Mouse (Mus musculus) gastrocnemius, adult 2 months (tissue): ENCODE data around the gene Wasf3. TPM values are rescaled to one million over a fixed set of nuclear protein-coding genes. Genes with fewer than 3 reads are reported as not detected.

Experiments used
- DNase-seq: peaks from one replicate; pipeline ENCODE4 v3.0.0; 2022
- H3K27ac ChIP-seq: fragments of 200-600 bp; 2 replicates; pipeline ENCODE4 v1.8.1; 2022; ENCODE audit warnings: mild to moderate bottlenecking
- H3K4me3 ChIP-seq: fragments of 200-600 bp; 2 replicates; pipeline ENCODE4 v1.8.1; 2022; ENCODE audit warnings: mild to moderate bottlenecking, moderate library complexity
- CTCF ChIP-seq: fragments of 200-600 bp; IDR thresholded peaks from 2 replicates; pipeline ENCODE4 v1.8.1; 2022; ENCODE audit warnings: antibody characterized with exemption, mild to moderate bottlenecking, moderate library complexity
- intact Hi-C: fragments of 180-260 bp; cut with DNase I; formaldehyde crosslinking; loops from one replicate; pipeline ENCODE4 v1.15.1; 2025
- total RNA-seq, 2 experiments: library from RNA; stranded (reverse); gene quantifications; 2 replicates each; pipeline ENCODE4 v1.2.3; 2021

Gene Wasf3
- total RNA-seq, 2 experiments from 2014 or later, result 0.64 to 0.92 TPM

GRCm38 (mm10) chr5:146432476-146432875, 47.7 kb downstream of the Wasf3 start:
- no peak overlapping the region for H3K4me3 ChIP-seq
- no peak for TF ChIP-seq CTCF
- no peak overlapping the region for H3K27ac ChIP-seq
- intact Hi-C loops, result no loop called here
- DNase-seq, result no peak

- Histone ChIP-seq H3K4me3 (no peak overlapping the region), H3K27ac (no peak overlapping the region)
- DNase-seq, result no peak
- intact Hi-C loops, result no loop called here
- no peak for TF ChIP-seq CTCF
Measured at GRCm38 (mm10) chr5:146435316-146435715, 50.5 kb downstream of the Wasf3 start.

GRCm38 (mm10) chr5:146436796-146437195, 52.0 kb downstream of the Wasf3 start:
- no peak overlapping the region for H3K4me3 ChIP-seq
- no peak overlapping the region for H3K27ac ChIP-seq
- intact Hi-C loops, result no loop called here
- no peak for DNase-seq
- TF ChIP-seq CTCF, result no peak

- no peak overlapping the region for H3K27ac ChIP-seq
Measured at GRCm38 (mm10) chr5:146439152-146439781, 54.5 kb downstream of the Wasf3 start.

GRCm38 (mm10) chr5:146440273-146440672, 55.5 kb downstream of the Wasf3 start:
- DNase-seq, result no peak
- peak; percentile 2; the same call in 1 of the 2 replicates for TF ChIP-seq CTCF
- Histone ChIP-seq H3K4me3 (no peak overlapping the region), H3K27ac (no peak overlapping the region)
- intact Hi-C loops, result no loop called here

More at GRCm38 (mm10) chr5:146439152-146439781, 54.5 kb downstream of the Wasf3 start:
- DNase-seq, result no peak
- H3K4me3 ChIP-seq, result no peak overlapping the region
- intact Hi-C loops, result no loop called here
- TF ChIP-seq CTCF, result no peak

- no peak overlapping the region for H3K27ac ChIP-seq
- H3K4me3 ChIP-seq, result no peak overlapping the region
- DNase-seq, result no peak
- intact Hi-C loops, result no loop called here
- no peak for TF ChIP-seq CTCF
Measured at GRCm38 (mm10) chr5:146442767-146443166, 58.0 kb downstream of the Wasf3 start.

- Histone ChIP-seq H3K27ac (no peak overlapping the region), H3K4me3 (no peak overlapping the region)
- TF ChIP-seq CTCF, result no peak
- DNase-seq, result no peak
- intact Hi-C loops, result no loop called here
Measured at GRCm38 (mm10) chr5:146446633-146447032, 61.8 kb downstream of the Wasf3 start.

GRCm38 (mm10) chr5:146451592-146452254, 66.9 kb downstream of the Wasf3 start:
- TF ChIP-seq CTCF, result no peak
- intact Hi-C loops, result no loop called here
- no peak overlapping the region for H3K27ac ChIP-seq
- no peak for DNase-seq
- H3K4me3 ChIP-seq, result no peak overlapping the region

GRCm38 (mm10) chr5:146453556-146453955, 68.8 kb downstream of the Wasf3 start:
- Histone ChIP-seq H3K4me3 (no peak overlapping the region), H3K27ac (no peak overlapping the region)
- no peak for DNase-seq
- TF ChIP-seq CTCF, result no peak
- intact Hi-C loops, result no loop called here

GRCm38 (mm10) chr5:146461612-146462011, 76.8 kb downstream of the Wasf3 start:
- no peak for DNase-seq
- TF ChIP-seq CTCF, result no peak
- Histone ChIP-seq H3K27ac (no peak overlapping the region), H3K4me3 (no peak overlapping the region)
- intact Hi-C loops, result no loop called here

GRCm38 (mm10) chr5:146466663-146467062, 81.9 kb downstream of the Wasf3 start:
- intact Hi-C loops, result no loop called here
- Histone ChIP-seq H3K27ac (no peak overlapping the region), H3K4me3 (no peak overlapping the region)
- DNase-seq, result no peak
- no peak for TF ChIP-seq CTCF

GRCm38 (mm10) chr5:146468311-146468710, 83.5 kb downstream of the Wasf3 start:
- H3K27ac ChIP-seq, result no peak overlapping the region
- no peak for TF ChIP-seq CTCF
- no peak for DNase-seq
- no peak overlapping the region for H3K4me3 ChIP-seq
- intact Hi-C loops, result no loop called here

GRCm38 (mm10) chr5:146470821-146471220, 86.0 kb downstream of the Wasf3 start:
- DNase-seq, result no peak
- no peak for TF ChIP-seq CTCF
- intact Hi-C loops, result loop anchor here (10.0 kb wide), 1 partner anchor 136 kb away; no protein-coding TSS in a partner anchor
- no peak overlapping the region for H3K27ac ChIP-seq
- H3K4me3 ChIP-seq, result no peak overlapping the region

- Histone ChIP-seq H3K4me3 (no peak overlapping the region), H3K27ac (no peak overlapping the region)
- TF ChIP-seq CTCF, result no peak
- intact Hi-C loops, result loop anchor here (10.0 kb wide), 1 partner anchor 137 kb away; no protein-coding TSS in a partner anchor
- no peak for DNase-seq
Measured at GRCm38 (mm10) chr5:146471311-146471710, 86.5 kb downstream of the Wasf3 start.
